Mouse (Mus musculus): ENCODE data around the gene Phf13. TPM values are rescaled to one million over a fixed set of nuclear protein-coding genes. Genes with fewer than 3 reads are reported as not detected.

Phf13 gene
- polyA plus RNA-seq, 1 experiment = 5.5 TPM

- H3K27ac ChIP-seq (ENCODE audit: insufficient read depth, low read depth, low read length) = no peak overlapping the region
- peaks cover 3% of the 10 kb centered on the region; the same call in 1 of the 2 replicates for H3K4me1 ChIP-seq (ENCODE audit: control insufficient read depth, insufficient read depth, low read length)
- DNase-seq = no peak
- H3K36me3 ChIP-seq (ENCODE audit: control insufficient read depth, insufficient read depth, low read length) = no peaks in the 10 kb centered on the region
- WGBS = 76% methylated on average over 14 of the region's 14 CpGs
- TF ChIP-seq CTCF (conservative IDR thresholded peaks at IDR 0.05; ENCODE audit: insufficient read depth, insufficient read length, low read depth, low read length) = no peak
- TF ChIP-seq POLR2A (IDR thresholded peaks at IDR 0.05; ENCODE audit: low read depth, low read length) = no peak
- no peak overlapping the region for H3K4me3 ChIP-seq (ENCODE audit: insufficient read depth, low read depth, low read length)
- no peaks in the 10 kb centered on the region for H3K27me3 ChIP-seq (replicated peaks; ENCODE audit: control insufficient read depth, insufficient read depth, low read length)
Measured at GRCm38 (mm10) chr4:151948497-151949471, 47.3 kb downstream of the Phf13 start.

GRCm38 (mm10) chr4:151946211-151946610, 49.8 kb downstream of the Phf13 start:
- Histone ChIP-seq H3K27ac (ENCODE audit: insufficient read depth, low read depth, low read length) (no peak overlapping the region), H3K27me3 (replicated peaks; ENCODE audit: control insufficient read depth, insufficient read depth, low read length) (no peaks in the 10 kb centered on the region), H3K4me1 (ENCODE audit: control insufficient read depth, insufficient read depth, low read length) (peaks cover 3% of the 10 kb centered on the region; the same call in 1 of the 2 replicates), H3K36me3 (ENCODE audit: control insufficient read depth, insufficient read depth, low read length) (no peaks in the 10 kb centered on the region), H3K4me3 (ENCODE audit: insufficient read depth, low read depth, low read length) (no peak overlapping the region)
- WGBS = 86% methylated on average over 11 of the region's 11 CpGs
- no peak for DNase-seq
- TF ChIP-seq POLR2A (IDR thresholded peaks at IDR 0.05; ENCODE audit: low read depth, low read length) (no peak), CTCF (conservative IDR thresholded peaks at IDR 0.05; ENCODE audit: insufficient read depth, insufficient read length, low read depth, low read length) (no peak)

Other genes with a start within 250 kb of the Phf13 start
- 7.7 and 7.8 TPM in 2 replicates for gene Camta1, start 134.4 kb downstream of the Phf13 start, polyA plus RNA-seq (2012; rRNA removed)
- 70.0 and 76.1 TPM in 2 replicates for gene Dnajc11, start 62.6 kb downstream of the Phf13 start, polyA plus RNA-seq (2012; rRNA removed)
- 30.6 and 33.7 TPM in 2 replicates for gene Thap3, start 7.3 kb downstream of the Phf13 start, polyA plus RNA-seq (2012; rRNA removed)
- 23.0 and 26.7 TPM in 2 replicates for gene Klhl21, start 12.5 kb upstream of the Phf13 start, polyA plus RNA-seq (2012; rRNA removed)
- 11.0 and 13.8 TPM in 2 replicates for gene Zbtb48, start 31.4 kb upstream of the Phf13 start, polyA plus RNA-seq (2012; rRNA removed)
- gene Tas1r1, start 42.3 kb upstream of the Phf13 start, polyA plus RNA-seq (2012; rRNA removed) = 0.12 and 0.22 TPM in 2 replicates
- 18.1 and 19.8 TPM in 2 replicates for gene Nol9, start 43.1 kb upstream of the Phf13 start, polyA plus RNA-seq (2012; rRNA removed)
- 22.2 and 23.6 TPM in 2 replicates for gene Plekhg5, start 76.2 kb upstream of the Phf13 start, polyA plus RNA-seq (2012; rRNA removed)
- gene Tnfrsf25, start 119.7 kb upstream of the Phf13 start, polyA plus RNA-seq (2012; rRNA removed) = 3.3 and 4.4 TPM in 2 replicates
- 48.3 and 57.5 TPM in 2 replicates for gene Espn, start 156.1 kb upstream of the Phf13 start, polyA plus RNA-seq (2012; rRNA removed)
- 0.81 and 1.0 TPM in 2 replicates for gene Hes2, start 162.6 kb upstream of the Phf13 start, polyA plus RNA-seq (2012; rRNA removed)
- 80.2 and 90.1 TPM in 2 replicates for gene Acot7, start 181.9 kb upstream of the Phf13 start, polyA plus RNA-seq (2012; rRNA removed)